Mouse (Mus musculus): ENCODE data around the gene Gse1. TPM values are rescaled to one million over a fixed set of nuclear protein-coding genes. Genes with fewer than 3 reads are reported as not detected.

The Gse1 gene
- polyA plus RNA-seq, 1 experiment from 2014 or later: 17.8 TPM

DNA sequence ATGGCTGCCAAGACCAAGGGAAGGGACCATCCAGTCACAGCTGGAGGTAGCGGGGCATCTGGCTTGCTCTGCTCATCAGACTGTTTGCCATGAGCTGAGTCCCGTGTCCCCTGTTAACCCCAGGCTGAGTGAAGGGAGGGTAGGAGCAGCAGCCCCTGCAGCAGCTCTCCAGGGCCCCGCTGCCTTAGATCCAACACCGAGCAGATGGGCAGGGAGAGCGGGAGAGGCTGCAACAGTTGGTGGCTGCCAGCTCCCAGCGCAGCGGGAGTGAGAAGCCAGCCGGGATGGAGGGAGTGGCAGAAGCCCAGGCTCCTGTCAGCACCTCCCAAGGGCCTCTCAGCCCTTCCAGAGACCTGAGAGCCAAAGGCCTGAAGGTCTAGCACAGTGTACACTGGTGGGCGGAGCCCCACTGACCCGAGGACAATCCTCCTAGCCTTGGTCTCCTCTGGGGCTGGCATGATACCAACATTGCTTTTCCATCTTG lies 61.5 kb downstream of the Gse1 start:
- H3K4me2 ChIP-seq (replicated peaks; ENCODE audit: low read depth, low read length): no peak overlapping the region
- no peaks in the 10 kb centered on the region for H3K9me3 ChIP-seq (ENCODE audit: control insufficient read depth, low read length)
- no peaks in the 10 kb centered on the region; the same call in 1 of the 2 replicates for H3K27me3 ChIP-seq (ENCODE audit: control insufficient read depth, insufficient read depth, low read length)
- DNase-seq (ENCODE audit: low spot score): no peak
- H3K9ac ChIP-seq (ENCODE audit: low read depth, low read length): no peak overlapping the region
- peak; percentile 25; the same call in 1 of the 2 replicates for ATAC-seq (ENCODE audit: low FRiP score)
- 39% methylated on average over 10 of the region's 10 CpGs for WGBS
- peak overlapping the region; percentile 27 for H3K27ac ChIP-seq (ENCODE audit: low read depth, low read length)
- peaks cover 61% of the 10 kb centered on the region for H3K4me1 ChIP-seq (replicated peaks; ENCODE audit: control insufficient read depth, insufficient read depth, low read length)
- no peak overlapping the region for H3K4me3 ChIP-seq (ENCODE audit: low read depth, low read length)
- no peaks in the 10 kb centered on the region for H3K36me3 ChIP-seq (ENCODE audit: control insufficient read depth, insufficient read depth, low read length)

DNA sequence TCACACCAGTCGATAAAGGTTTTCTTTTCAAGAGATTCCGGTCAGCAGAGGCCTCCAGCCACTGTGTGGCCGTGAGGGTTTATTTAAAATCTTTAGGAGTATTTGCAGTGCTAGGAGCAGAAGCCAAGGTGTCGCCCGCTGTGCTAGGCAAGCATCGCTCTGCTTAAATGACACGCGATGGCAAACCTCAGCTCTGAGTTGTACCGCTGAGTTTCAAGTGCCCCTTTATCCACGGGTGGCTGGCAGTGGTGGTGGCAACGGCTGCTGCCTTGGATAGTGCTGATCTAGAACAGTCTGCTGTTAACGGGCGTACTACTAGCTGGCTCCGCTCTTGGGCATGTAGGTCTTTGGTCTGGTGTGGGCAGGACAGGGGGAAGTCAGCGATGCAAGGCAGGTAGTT lies 62.4 kb downstream of the Gse1 start:
- peaks cover 62% of the 10 kb centered on the region for H3K4me1 ChIP-seq (replicated peaks; ENCODE audit: control insufficient read depth, insufficient read depth, low read length)
- H3K4me3 ChIP-seq (ENCODE audit: low read depth, low read length): no peak overlapping the region
- DNase-seq (ENCODE audit: low spot score): no peak
- no peaks in the 10 kb centered on the region for H3K9me3 ChIP-seq (ENCODE audit: control insufficient read depth, low read length)
- no peak overlapping the region for H3K4me2 ChIP-seq (replicated peaks; ENCODE audit: low read depth, low read length)
- no peak overlapping the region for H3K9ac ChIP-seq (ENCODE audit: low read depth, low read length)
- H3K36me3 ChIP-seq (ENCODE audit: control insufficient read depth, insufficient read depth, low read length): no peaks in the 10 kb centered on the region
- no peak overlapping the region for H3K27ac ChIP-seq (ENCODE audit: low read depth, low read length)
- no peak for ATAC-seq (ENCODE audit: low FRiP score)
- H3K27me3 ChIP-seq (ENCODE audit: control insufficient read depth, insufficient read depth, low read length): no peaks in the 10 kb centered on the region
- 73% methylated on average over 15 of the region's 15 CpGs for WGBS

DNA sequence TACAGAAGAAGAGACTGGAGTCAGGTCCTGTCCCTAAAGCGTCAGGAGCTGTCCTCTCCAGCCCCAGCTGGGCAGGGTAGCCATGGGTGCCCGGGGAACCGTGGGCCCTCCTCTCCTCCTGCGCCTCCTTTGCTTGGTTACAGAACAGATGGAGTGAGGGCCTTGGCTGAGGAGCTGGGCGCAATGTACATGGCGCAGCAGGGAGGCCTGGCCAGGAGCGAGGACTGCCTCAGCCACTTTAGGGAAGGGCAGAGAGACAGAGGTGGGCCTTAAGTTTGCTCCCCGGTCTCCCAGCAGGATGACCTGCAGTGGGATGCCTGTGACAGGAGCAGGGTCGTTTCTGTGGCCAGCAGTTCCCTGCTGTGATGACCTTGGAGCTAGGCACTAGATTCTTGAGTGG lies 63.4 kb downstream of the Gse1 start:
- Histone ChIP-seq H3K4me3 (ENCODE audit: low read depth, low read length) (no peak overlapping the region), H3K9ac (ENCODE audit: low read depth, low read length) (peak overlapping the region; percentile 4; the same call in 1 of the 2 replicates), H3K4me1 (replicated peaks; ENCODE audit: control insufficient read depth, insufficient read depth, low read length) (peaks cover 68% of the 10 kb centered on the region), H3K27ac (ENCODE audit: low read depth, low read length) (peak overlapping the region; percentile 36; the same call in 1 of the 2 replicates), H3K36me3 (ENCODE audit: control insufficient read depth, insufficient read depth, low read length) (no peaks in the 10 kb centered on the region), H3K27me3 (ENCODE audit: control insufficient read depth, insufficient read depth, low read length) (no peaks in the 10 kb centered on the region), H3K4me2 (replicated peaks; ENCODE audit: low read depth, low read length) (no peak overlapping the region), H3K9me3 (ENCODE audit: control insufficient read depth, low read length) (no peaks in the 10 kb centered on the region)
- DNase-seq (ENCODE audit: low spot score) (no peak), ATAC-seq (ENCODE audit: low FRiP score) (no peak)
- 84% methylated on average over 9 of the region's 9 CpGs for WGBS

GRCm38 (mm10) chr8:120292316-120293107 lies 64.3 kb downstream of the Gse1 start:
- Histone ChIP-seq H3K9me3 (ENCODE audit: control insufficient read depth, low read length) (no peaks in the 10 kb centered on the region), H3K4me2 (replicated peaks; ENCODE audit: low read depth, low read length) (no peak overlapping the region; the same call in 1 of the 2 replicates), H3K27ac (ENCODE audit: low read depth, low read length) (peak overlapping the region; percentile 96), H3K4me1 (replicated peaks; ENCODE audit: control insufficient read depth, insufficient read depth, low read length) (peaks cover 73% of the 10 kb centered on the region), H3K9ac (ENCODE audit: low read depth, low read length) (peak overlapping the region; percentile 27), H3K36me3 (ENCODE audit: control insufficient read depth, insufficient read depth, low read length) (no peaks in the 10 kb centered on the region), H3K27me3 (ENCODE audit: control insufficient read depth, insufficient read depth, low read length) (no peaks in the 10 kb centered on the region), H3K4me3 (ENCODE audit: low read depth, low read length) (no peak overlapping the region)
- no peak for ATAC-seq (ENCODE audit: low FRiP score)
- DNase-seq (ENCODE audit: low spot score): peak; percentile 62
- 47% methylated on average over 8 of the region's 8 CpGs for WGBS

GRCm38 (mm10) chr8:120293421-120294357 lies 65.4 kb downstream of the Gse1 start:
- Histone ChIP-seq H3K27me3 (ENCODE audit: control insufficient read depth, insufficient read depth, low read length) (no peaks in the 10 kb centered on the region), H3K4me1 (replicated peaks; ENCODE audit: control insufficient read depth, insufficient read depth, low read length) (peaks cover 78% of the 10 kb centered on the region), H3K27ac (ENCODE audit: low read depth, low read length) (peak overlapping the region; percentile 96), H3K4me3 (ENCODE audit: low read depth, low read length) (no peak overlapping the region), H3K4me2 (replicated peaks; ENCODE audit: low read depth, low read length) (no peak overlapping the region), H3K36me3 (ENCODE audit: control insufficient read depth, insufficient read depth, low read length) (no peaks in the 10 kb centered on the region), H3K9me3 (ENCODE audit: control insufficient read depth, low read length) (no peaks in the 10 kb centered on the region), H3K9ac (ENCODE audit: low read depth, low read length) (peak overlapping the region; percentile 27; the same call in 1 of the 2 replicates)
- WGBS: 17% methylated on average over 18 of the region's 18 CpGs
- DNase-seq (ENCODE audit: low spot score): no peak
- 0 out of 2 replicates have a peak, but pooled peaks have one; percentile 15 for ATAC-seq (ENCODE audit: low FRiP score)

DNA sequence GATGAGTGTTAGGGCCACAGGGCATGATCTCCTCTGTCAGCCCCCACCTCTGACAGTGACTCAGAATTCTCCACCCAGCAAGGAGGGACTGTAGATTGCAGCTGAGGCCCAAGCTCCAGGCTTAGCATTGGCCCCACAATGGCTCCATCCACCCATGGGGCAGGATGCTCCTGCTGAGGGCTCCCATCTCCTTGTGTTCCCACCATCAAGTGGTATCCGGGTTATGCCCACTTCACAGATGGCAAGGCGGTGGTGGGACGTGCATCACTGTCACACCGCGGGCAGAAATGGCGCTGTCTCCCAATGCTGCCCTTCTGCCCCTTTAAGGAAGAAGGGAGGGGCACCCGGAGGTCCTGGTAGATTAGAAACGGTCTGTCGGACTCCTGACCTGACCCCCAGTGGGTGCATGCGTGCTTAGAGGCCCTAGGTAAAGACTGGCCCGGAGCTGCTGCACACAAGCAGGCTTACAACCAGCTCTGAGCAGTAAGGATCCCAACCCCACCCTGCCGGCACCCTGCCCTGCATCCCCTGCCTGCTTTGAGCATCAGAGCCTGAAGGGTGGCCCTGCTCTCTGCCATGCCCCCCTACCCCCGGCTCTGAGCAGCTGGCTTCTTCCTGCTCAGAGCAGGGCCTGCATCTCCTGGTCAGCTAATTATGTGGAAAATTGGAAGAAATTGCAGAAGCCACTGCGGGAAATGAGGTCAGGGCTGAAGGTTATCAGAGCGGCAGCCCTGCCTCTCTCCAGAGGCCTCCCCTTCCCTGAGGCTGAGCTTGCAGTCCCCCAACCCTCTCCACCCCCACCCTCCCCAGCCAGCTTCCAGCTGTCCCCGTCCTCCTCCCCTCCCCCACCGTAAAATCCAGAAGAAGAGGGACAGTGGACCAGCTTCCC lies 67.0 kb downstream of the Gse1 start:
- no peaks in the 10 kb centered on the region for H3K36me3 ChIP-seq (ENCODE audit: control insufficient read depth, insufficient read depth, low read length)
- H3K4me3 ChIP-seq (ENCODE audit: low read depth, low read length): no peak overlapping the region
- peaks cover 72% of the 10 kb centered on the region for H3K4me1 ChIP-seq (replicated peaks; ENCODE audit: control insufficient read depth, insufficient read depth, low read length)
- no peaks in the 10 kb centered on the region for H3K27me3 ChIP-seq (ENCODE audit: control insufficient read depth, insufficient read depth, low read length)
- no peaks in the 10 kb centered on the region for H3K9me3 ChIP-seq (ENCODE audit: control insufficient read depth, low read length)
- peak overlapping the region; percentile 96 for H3K27ac ChIP-seq (ENCODE audit: low read depth, low read length)
- peak overlapping the region; percentile 24 for H3K4me2 ChIP-seq (replicated peaks; ENCODE audit: low read depth, low read length)
- WGBS: 16% methylated on average over 15 of the region's 17 CpGs
- DNase-seq (ENCODE audit: low spot score) (peak; percentile 80), ATAC-seq (ENCODE audit: low FRiP score) (peak; percentile 53)
- H3K9ac ChIP-seq (ENCODE audit: low read depth, low read length): peak overlapping the region; percentile 31; the same call in 1 of the 2 replicates

- no peak overlapping the region for H3K4me2 ChIP-seq (replicated peaks; ENCODE audit: low read depth, low read length)
- H3K4me3 ChIP-seq (ENCODE audit: low read depth, low read length): no peak overlapping the region
- peak overlapping the region; percentile 34; the same call in 1 of the 2 replicates for H3K9ac ChIP-seq (ENCODE audit: low read depth, low read length)
- no peaks in the 10 kb centered on the region for H3K27me3 ChIP-seq (ENCODE audit: control insufficient read depth, insufficient read depth, low read length)
- DNase-seq (ENCODE audit: low spot score): peak; percentile 59
- H3K27ac ChIP-seq (ENCODE audit: low read depth, low read length): peak overlapping the region; percentile 96
- H3K36me3 ChIP-seq (ENCODE audit: control insufficient read depth, insufficient read depth, low read length): no peaks in the 10 kb centered on the region
- WGBS: 18% methylated on average over 5 of the region's 5 CpGs
- no peak for ATAC-seq (ENCODE audit: low FRiP score)
- no peaks in the 10 kb centered on the region for H3K9me3 ChIP-seq (ENCODE audit: control insufficient read depth, low read length)
- H3K4me1 ChIP-seq (replicated peaks; ENCODE audit: control insufficient read depth, insufficient read depth, low read length): peaks cover 67% of the 10 kb centered on the region
Measured at GRCm38 (mm10) chr8:120297000-120297399, 68.7 kb downstream of the Gse1 start.

Data from hindbrain, embryonic 11.5 days (tissue).